Mouse (Mus musculus) kidney, adult 2 months (tissue): ENCODE data around the gene Slc38a7.

Experiments used
- CTCF ChIP-seq: fragments of 200-500 bp; conservative IDR thresholded peaks from 2 replicates; pipeline ENCODE4 v1.5.1; 2011; ENCODE audit warnings: low read depth, mild to moderate bottlenecking, control low read depth, low read length, moderate library complexity, mixed read lengths; ENCODE audit not compliant: insufficient read depth, insufficient read length
- POLR2A ChIP-seq: fragments of 200-500 bp; IDR thresholded peaks from one replicate; pipeline ENCODE4 v1.6.1; 2011; ENCODE audit warnings: low read depth, low read length, control low read depth

DNA sequence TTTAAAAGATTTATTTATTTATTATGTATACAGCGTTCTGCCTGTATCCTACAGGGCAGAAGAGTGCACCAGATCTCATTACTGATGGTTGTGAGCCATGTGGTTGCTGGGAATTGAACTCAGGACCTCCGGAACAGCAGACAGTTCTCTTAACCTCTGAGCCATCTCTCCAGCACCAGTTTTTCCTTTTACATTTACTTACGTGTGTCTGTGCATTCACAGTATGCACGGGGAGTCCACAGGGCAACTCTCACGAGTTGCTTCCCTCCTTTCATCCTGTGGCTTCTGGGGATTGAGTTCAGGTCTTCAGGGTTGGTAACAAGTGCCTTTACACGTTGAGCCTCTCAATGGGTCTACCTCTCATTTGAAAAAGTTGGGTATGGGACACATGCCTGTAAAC is 835 bp upstream of the Slc38a7 start:
- TF ChIP-seq CTCF, result no peak
- TF ChIP-seq POLR2A, result no peak
